Mouse (Mus musculus) limb, embryonic 10.5 days (tissue): ENCODE data around the gene Dhrs4. TPM values are rescaled to one million over a fixed set of nuclear protein-coding genes. Genes with fewer than 3 reads are reported as not detected.

ENCODE experiments used
- DNase-seq: peaks from one replicate; pipeline ENCODE4 v3.0.0-alpha.2; 2017; ENCODE audit warnings: low spot score
- H3K27ac ChIP-seq: fragments of 300-500 bp; sonication (generic); 2 replicates; pipeline ENCODE4 v1.5.1; 2016; ENCODE audit warnings: mild to moderate bottlenecking
- H3K27me3 ChIP-seq: fragments of 300-500 bp; sonication (generic); 2 replicates; pipeline ENCODE4 v1.6.1; 2016; ENCODE audit warnings: low read depth, mild to moderate bottlenecking; ENCODE audit not compliant: poor library complexity, severe bottlenecking
- H3K36me3 ChIP-seq: fragments of 300-500 bp; sonication (generic); 2 replicates; pipeline ENCODE4 v1.6.1; 2016; ENCODE audit warnings: mild to moderate bottlenecking, moderate library complexity
- H3K4me1 ChIP-seq: fragments of 300-500 bp; sonication (generic); 2 replicates; pipeline ENCODE4 v1.6.1; 2016
- H3K4me3 ChIP-seq: fragments of 300-500 bp; sonication (generic); 2 replicates; pipeline ENCODE4 v1.5.1; 2016; ENCODE audit warnings: mild to moderate bottlenecking, moderate library complexity
- H3K9me3 ChIP-seq: fragments of 300-500 bp; sonication (generic); replicated peaks from 2 replicates; pipeline ENCODE4 v1.6.1; 2016; ENCODE audit warnings: mild to moderate bottlenecking
- WGBS: fragments of 180-500 bp; shearing (Covaris S2); methylation state at CpG from one replicate; pipeline ENCODE4 v1.1.7; 2016; 5-methylcytosine and 5-hydroxymethylcytosine counted together
- polyA plus RNA-seq: library from polyadenylated mRNA; unstranded; fragments of >200 nt; fragmentation: Nextera tagmentation; extraction: Ambion mirVana; gene quantifications from 2 replicates; pipeline ENCODE4 v1.2.1, GENCODE M21; 2016

Gene Dhrs4
- polyA plus RNA-seq, 1 experiment from 2014 or later: 83.2 TPM

DNA sequence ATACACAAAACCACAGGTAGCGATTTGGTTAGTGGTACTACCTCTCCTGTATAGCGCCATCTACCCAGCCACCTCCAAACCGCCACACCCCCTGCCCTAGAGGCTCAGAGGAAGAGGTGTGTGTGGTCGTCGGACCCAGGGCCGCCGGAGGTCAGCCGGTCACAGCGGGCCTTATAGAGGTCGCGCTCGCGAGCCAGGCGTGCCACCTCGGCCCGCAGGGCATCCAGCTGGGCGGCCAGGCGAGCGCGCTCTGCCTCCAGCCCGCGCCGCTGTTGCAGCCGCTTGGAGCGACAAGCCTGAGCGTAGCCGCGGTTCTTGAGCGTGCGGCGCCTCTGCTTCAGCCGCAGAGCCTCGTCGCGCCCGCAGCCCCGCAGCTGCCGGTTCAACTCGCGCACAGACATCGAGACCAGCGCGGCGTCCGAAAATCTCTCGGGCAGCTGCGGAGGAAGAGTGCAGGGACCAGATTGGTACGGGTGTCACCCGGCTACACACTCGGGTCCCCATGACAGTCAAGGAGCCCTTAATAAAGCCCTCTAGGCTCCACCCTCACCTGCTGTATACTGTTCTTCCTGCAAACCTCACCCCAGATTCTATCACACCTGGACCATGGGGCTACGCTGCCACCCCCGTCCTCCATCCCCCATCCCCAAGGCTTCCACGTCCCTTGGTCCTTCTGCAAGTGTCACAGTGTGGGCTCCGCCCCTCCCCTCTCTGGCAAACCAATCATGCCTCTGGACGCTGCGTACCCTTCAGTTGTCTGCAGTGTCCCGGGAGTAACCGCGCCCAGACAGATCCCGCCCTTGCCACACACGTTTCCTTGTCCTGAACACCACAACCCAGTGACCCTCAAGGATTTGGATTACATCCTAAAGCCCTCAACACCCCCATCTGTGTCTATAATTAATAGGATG, 42.1 kb downstream of the Dhrs4 start:
- H3K9me3 ChIP-seq: no peaks in the 10 kb centered on the region
- peak; percentile 60 for DNase-seq
- under 1% methylated on average over 61 of the region's 61 CpGs for WGBS
- H3K27me3 ChIP-seq: peaks cover 87% of the 10 kb centered on the region
- H3K4me1 ChIP-seq: peaks cover 16% of the 10 kb centered on the region
- H3K36me3 ChIP-seq: no peaks in the 10 kb centered on the region
- peak overlapping the region; percentile 61 for H3K4me3 ChIP-seq
- H3K27ac ChIP-seq: peak overlapping the region; percentile 42; the same call in 1 of the 2 replicates

DNA sequence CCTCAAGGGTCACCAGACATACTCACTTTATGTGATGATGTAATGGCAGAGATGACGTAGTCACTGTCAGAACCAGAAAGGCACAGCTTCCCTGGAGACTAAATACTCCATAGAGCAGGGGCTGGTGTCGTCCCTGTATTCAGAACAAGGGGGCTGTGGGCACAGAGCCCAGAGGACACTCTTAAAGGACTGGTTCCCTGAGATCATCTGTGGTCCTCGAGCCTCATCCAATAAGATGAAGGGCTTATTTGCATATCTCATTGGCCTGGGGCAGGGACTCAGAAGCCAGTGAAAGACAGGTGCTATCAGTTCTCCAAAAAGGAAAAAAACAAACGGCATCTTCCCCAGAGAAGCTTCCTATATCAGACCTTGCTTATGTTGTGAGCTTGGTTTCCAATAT, 45.5 kb downstream of the Dhrs4 start:
- no peaks in the 10 kb centered on the region for H3K36me3 ChIP-seq
- no peak for DNase-seq
- no peak overlapping the region for H3K27ac ChIP-seq
- H3K9me3 ChIP-seq: no peaks in the 10 kb centered on the region
- peaks cover 13% of the 10 kb centered on the region for H3K4me1 ChIP-seq
- H3K4me3 ChIP-seq: no peak overlapping the region
- H3K27me3 ChIP-seq: peaks cover 64% of the 10 kb centered on the region
- 64% methylated on average over 4 of the region's 4 CpGs for whole genome bisulfite sequencing

DNA sequence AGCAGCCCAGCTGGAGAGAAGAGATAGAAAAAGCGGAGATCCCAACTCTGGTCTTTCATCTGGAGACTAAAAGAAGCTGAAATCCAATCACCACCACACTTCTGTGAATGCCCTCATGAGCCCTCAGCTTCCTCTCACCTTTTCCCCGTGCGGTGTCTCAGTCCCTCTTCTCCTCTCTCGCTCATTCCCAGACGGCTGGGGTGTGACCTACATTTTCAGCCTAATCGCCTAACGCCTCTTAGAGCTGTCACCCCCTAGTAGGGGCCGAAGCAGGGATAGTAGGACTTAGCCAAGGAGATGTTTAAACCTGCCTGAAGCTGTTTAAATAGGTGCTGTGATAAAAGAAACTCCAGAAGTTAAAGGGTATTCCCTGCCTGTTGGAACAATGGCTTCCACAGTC, 46.2 kb downstream of the Dhrs4 start, which contains the start of gene Nrl:
Gene Nrl, minus strand, starts transcription at position 197 of the 400 bp plus-strand sequence.
- peaks cover 13% of the 10 kb centered on the region for H3K4me1 ChIP-seq
- H3K27me3 ChIP-seq: peaks cover 61% of the 10 kb centered on the region
- no peak for DNase-seq
- H3K4me3 ChIP-seq: no peak within 1 kb of the TSS
- no peaks in the 10 kb centered on the region for H3K36me3 ChIP-seq
- H3K9me3 ChIP-seq: no peaks in the 10 kb centered on the region
- no peak within 1 kb of the TSS for H3K27ac ChIP-seq
- WGBS: 18% methylated on average over 8 of the region's 8 CpGs

DNA sequence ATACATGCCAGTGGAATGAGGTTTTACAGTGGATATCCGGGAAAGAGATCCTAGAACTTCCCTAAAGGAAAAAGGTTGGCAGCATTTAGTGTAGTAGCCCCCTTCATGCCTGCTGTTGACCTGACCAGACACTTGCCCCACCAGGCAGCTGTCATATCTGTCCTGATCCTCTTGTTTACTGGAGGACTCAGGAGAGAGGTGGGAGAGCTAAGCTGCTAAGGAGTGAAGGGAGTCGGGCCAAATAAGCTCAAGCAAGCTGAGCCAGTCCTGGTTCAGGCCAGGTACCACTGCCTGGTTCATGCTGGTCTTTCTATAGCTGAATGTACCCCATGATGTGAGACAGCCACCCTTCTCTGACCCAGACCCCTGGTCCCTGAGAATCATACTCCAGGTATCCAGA, 48.1 kb downstream of the Dhrs4 start:
- Histone ChIP-seq H3K4me1 (no peaks in the 10 kb centered on the region), H3K36me3 (no peaks in the 10 kb centered on the region), H3K27me3 (peaks cover 48% of the 10 kb centered on the region), H3K4me3 (no peak overlapping the region), H3K9me3 (no peaks in the 10 kb centered on the region), H3K27ac (no peak overlapping the region)
- 85% methylated on average over 2 of the region's 2 CpGs for WGBS
- no peak for DNase-seq

DNA sequence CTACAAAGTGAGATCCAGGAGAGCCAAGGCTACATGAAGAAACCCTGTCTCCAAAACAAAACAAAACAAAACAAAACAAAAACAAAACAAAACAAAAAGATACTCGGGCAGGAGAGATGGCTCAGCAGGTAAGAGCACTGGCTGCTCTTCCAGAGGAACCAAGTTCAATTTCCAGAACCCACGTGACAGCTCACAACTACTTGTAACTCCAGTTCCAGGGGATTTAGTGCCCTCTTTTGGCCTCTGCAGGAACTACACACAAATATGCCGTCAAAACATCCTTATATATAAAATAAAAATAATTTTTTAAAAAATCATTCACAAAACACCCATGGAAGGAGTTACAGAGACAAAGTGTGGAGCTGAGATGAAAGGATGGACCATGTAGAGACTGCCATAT, 49.4 kb downstream of the Dhrs4 start:
- no peaks in the 10 kb centered on the region for H3K4me1 ChIP-seq
- 25% methylated on average over 3 of the region's 3 CpGs for WGBS
- no peaks in the 10 kb centered on the region for H3K36me3 ChIP-seq
- no peaks in the 10 kb centered on the region for H3K9me3 ChIP-seq
- DNase-seq: no peak
- no peak overlapping the region for H3K27ac ChIP-seq
- H3K4me3 ChIP-seq: no peak overlapping the region
- peaks cover 35% of the 10 kb centered on the region for H3K27me3 ChIP-seq

DNA sequence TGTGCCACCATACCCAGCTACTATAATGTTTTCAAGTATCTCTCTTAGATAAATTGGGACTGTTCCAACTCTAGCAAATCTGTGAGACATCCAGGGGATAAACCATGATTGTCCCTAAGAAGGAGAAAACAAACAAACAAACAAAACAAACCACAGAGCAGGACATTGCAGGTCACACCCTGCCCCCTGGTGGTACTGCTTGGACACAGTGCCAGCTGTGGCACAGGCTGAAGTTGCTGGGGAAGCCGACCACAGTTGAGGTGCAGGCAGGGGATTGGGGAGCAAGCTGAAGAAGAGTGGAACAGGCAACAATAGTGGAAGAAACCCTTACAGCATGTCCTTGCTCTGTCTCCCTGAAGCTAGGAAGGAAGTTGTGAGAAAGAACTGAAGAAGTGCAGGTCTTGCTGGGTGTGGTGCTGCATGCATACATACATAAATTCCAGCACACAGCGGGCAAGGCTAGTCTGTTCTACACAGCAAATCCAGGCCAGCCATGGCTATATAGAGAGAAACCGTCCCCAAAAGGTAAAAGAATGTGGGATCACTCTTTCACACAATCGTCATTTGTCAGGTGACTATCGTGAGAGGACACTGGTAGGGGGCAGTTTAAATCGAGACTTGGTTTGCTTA, 57.7 kb downstream of the Dhrs4 start:
- Histone ChIP-seq H3K4me1 (peaks cover 15% of the 10 kb centered on the region), H3K4me3 (no peak overlapping the region), H3K36me3 (no peaks in the 10 kb centered on the region), H3K27me3 (peaks cover 6% of the 10 kb centered on the region; the same call in 1 of the 2 replicates), H3K27ac (no peak overlapping the region), H3K9me3 (no peaks in the 10 kb centered on the region)
- peak; percentile 53 for DNase-seq
- WGBS: 50% methylated on average over 6 of the region's 6 CpGs

Other genes with a start within 250 kb of the Dhrs4 start
- gene Carmil3, start 11.9 kb downstream of the Dhrs4 start, polyA plus RNA-seq: 2.4 and 2.9 TPM in 2 replicates
- 0.05 TPM in 1 of 2 replicates, not detected in the other for gene Cpne6, start 31.7 kb downstream of the Dhrs4 start, polyA plus RNA-seq
- gene Nrl, start 46.2 kb downstream of the Dhrs4 start, polyA plus RNA-seq: not detected in 2 replicates
- gene Pck2, start 61.5 kb downstream of the Dhrs4 start, polyA plus RNA-seq: 22.1 and 26.9 TPM in 2 replicates
- 62.3 and 69.1 TPM in 2 replicates for gene Dcaf11, start 81.2 kb downstream of the Dhrs4 start, polyA plus RNA-seq
- 0.59 and 0.87 TPM in 2 replicates for gene A730061H03Rik, start 81.6 kb downstream of the Dhrs4 start, polyA plus RNA-seq
- 1.3 and 3.9 TPM in 2 replicates for gene Fitm1, start 96.9 kb downstream of the Dhrs4 start, polyA plus RNA-seq
- gene Psme1, start 99.4 kb downstream of the Dhrs4 start, polyA plus RNA-seq: 109 and 115 TPM in 2 replicates
- gene Emc9, start 106.5 kb downstream of the Dhrs4 start, polyA plus RNA-seq: 5.2 and 5.4 TPM in 2 replicates
- gene Psme2, start 112.4 kb downstream of the Dhrs4 start, polyA plus RNA-seq: 157 and 192 TPM in 2 replicates
- gene Rnf31, start 113.0 kb downstream of the Dhrs4 start, polyA plus RNA-seq: 19.7 and 22.6 TPM in 2 replicates
- gene Irf9, start 124.8 kb downstream of the Dhrs4 start, polyA plus RNA-seq: 4.9 and 7.0 TPM in 2 replicates
- 6.1 and 12.1 TPM in 2 replicates for gene Rec8, start 139.3 kb downstream of the Dhrs4 start, polyA plus RNA-seq
- 134 and 152 TPM in 2 replicates for gene Ipo4, start 157.2 kb downstream of the Dhrs4 start, polyA plus RNA-seq
- 1.1 and 2.2 TPM in 2 replicates for gene Gm49378, start 159.1 kb downstream of the Dhrs4 start, polyA plus RNA-seq
- 80.6 and 92.0 TPM in 2 replicates for gene Tm9sf1, start 165.0 kb downstream of the Dhrs4 start, polyA plus RNA-seq
- 0.60 and 0.61 TPM in 2 replicates for gene Tssk4, start 171.4 kb downstream of the Dhrs4 start, polyA plus RNA-seq
- gene Mdp1, start 181.8 kb downstream of the Dhrs4 start, polyA plus RNA-seq: 58.8 and 67.0 TPM in 2 replicates
- gene Gmpr2, start 193.2 kb downstream of the Dhrs4 start, polyA plus RNA-seq: 55.8 and 60.8 TPM in 2 replicates
- 649 and 655 TPM in 2 replicates for gene Nedd8, start 193.4 kb downstream of the Dhrs4 start, polyA plus RNA-seq
- gene Tinf2, start 203.1 kb downstream of the Dhrs4 start, polyA plus RNA-seq: 66.2 and 77.9 TPM in 2 replicates
- gene Tgm1, start 235.2 kb downstream of the Dhrs4 start, polyA plus RNA-seq: 1.5 and 1.9 TPM in 2 replicates
- 27.3 and 29.7 TPM in 2 replicates for gene Rabggta, start 243.5 kb downstream of the Dhrs4 start, polyA plus RNA-seq